Mouse (Mus musculus): ENCODE measurements around the gene Ap2b1.

The Ap2b1 gene

DNA sequence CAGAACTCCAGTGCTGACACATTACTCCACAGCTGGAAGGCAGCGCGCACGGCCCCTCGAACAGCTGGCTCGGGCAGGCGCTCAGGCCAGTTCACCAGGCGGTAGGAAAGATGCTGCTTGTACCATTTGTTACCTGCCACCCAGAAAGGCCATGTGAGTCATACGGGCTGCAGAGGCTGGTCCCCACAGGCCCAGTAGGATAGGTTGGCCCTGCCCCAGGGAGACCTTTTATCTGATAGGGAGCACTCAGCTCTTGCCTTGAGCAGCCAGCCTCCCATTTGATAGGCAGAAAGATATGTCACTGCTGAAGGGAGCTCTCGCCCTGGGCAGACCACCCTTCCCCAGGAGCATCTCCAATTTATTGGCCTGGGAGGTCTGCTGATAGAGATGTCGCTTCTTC lies 148.8 kb downstream of the Ap2b1 start:
- DNase-seq: no peak

DNA sequence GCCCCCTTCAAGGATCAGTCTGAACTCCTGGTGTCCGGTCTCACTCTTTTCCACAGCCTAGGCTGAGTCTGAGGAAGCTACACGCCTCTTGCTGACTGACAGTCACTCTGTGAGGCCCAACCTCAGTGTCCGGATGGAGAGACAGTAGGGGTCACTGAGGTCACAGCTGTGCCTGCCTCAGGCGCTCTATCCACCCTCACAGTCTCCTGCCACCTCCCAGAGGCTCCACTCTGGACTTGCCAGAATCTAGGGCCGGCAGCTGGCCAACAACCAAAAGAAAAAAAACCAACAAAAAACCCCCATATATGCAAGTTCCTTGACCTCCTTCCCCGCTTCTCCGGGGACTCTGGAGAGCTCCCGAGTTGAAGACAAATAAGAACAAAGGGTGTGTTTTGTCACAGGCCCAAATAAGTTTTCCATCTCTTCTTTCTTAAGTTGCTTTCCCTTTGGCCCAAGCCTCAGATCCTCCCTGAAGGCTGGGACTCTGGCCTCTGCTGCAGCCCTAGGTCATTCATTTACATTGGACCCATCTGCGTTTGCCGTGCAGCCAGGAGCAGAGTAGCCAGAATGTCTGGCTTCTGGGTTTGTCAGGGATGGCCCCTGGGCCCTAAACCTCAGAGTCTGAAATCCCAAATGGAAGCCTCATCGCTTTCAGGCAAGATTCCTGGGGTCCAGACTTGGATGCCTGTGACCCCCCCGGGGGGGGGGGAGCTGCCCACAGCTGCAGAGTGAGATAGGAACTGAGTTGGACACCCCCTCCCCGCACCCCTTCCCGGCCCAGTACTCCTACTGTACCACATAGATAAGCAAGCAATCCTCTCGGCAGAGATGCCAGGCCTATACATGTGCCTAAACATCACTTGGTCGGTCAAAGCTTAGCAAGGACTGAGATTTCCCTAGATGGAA lies 149.4 kb downstream of the Ap2b1 start:
- no peak for DNase-seq

DNA sequence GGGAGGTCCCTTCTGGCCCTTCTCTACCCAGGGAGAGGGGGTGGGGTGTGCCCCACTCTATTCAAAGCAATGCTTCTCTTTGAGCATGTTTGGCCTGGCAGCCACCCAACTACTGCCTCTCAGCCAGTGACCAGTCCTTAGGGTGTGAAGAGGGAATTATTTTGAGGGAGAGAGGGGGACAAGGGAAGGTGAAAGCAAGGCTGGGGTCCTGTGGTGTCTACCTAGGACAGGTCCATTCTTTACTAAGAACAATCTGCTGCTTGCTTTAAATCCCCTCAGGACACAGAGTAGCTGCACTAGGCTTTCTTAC lies 150.1 kb downstream of the Ap2b1 start:
- no peak for DNase-seq

DNA sequence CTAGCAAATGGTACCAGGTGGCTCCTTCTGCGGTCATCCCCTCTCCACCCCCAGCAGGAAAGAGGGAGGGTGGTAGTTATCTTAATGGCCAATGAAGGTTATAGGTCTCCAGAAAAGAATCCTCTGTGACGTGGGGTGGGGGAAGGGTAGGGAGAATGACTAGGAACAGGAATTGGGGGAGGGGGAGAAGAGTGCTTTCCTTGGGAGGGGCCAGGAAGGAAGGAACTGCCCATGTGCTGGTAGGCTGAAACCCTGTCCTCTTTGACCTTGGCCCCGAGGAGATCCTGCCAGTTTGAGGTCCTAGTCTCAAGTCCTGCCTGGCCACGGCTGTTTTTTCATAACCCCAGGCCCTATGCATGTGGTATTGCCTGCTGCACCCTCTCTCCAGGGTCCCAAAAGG lies 150.5 kb downstream of the Ap2b1 start:
- DNase-seq: no peak

DNA sequence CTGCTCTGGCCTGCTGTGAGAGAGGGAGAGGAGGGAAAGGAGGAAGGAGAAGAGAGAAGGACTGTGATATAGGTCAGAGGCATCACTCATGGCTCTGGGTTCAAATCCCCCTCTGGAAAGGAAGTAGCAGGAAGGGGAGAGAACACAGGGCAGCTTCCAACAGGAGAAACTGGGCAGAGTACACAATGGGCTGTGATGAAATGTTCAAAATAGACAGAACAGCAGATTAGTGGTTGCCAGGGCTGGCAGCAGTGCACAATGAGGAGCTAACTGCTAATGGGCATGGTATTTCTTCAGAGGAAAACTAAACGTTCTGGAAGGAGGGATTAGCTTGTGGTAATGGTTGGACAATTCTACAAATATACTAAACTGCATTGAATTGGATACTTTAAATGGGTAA lies 151.7 kb downstream of the Ap2b1 start:
- DNase-seq: no peak

DNA sequence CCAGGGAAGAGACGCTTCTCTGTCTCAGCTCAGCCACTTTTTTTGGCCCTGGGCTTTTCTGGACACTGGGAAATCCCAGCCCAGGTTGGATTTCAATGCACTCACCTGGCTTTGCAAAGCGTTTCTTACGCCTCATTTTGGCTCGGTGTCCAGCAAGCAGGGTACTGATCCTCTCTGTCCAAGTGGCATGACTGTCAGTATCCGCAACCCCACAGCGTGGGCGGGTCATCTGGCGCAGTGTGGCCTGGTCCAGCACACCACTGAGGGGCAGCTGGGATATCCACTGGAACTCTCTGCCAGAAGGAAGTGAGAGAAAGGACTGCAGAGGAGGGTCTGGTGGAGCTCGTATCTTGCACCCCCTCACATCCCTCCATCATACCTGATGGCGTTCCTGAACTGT lies 152.5 kb downstream of the Ap2b1 start:
- no peak for DNase-seq

DNA sequence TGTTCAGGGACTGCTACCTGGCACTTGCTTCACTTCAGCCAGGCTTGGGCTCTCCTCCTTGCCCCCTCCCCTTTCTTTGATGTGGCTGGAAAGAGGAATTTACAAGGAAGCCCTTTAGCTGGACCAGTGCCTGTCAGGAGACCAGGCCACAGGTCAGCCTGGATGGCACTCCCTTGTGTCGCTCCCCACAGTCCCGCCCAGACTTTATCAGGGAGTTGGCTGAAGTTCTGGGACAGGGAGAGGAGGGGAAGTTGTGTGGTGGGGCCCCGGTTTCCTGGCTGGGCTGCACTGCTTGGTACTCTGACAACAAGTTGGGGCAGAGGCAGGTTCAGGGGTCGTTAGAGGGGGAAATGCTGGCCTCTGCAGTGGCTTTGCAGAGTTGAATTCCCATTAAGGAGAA lies 155.7 kb downstream of the Ap2b1 start:
- no peak for DNase-seq

Data from cerebellum, postnatal 36 days (tissue).